Mouse (Mus musculus) kidney, embryonic 14.5 days (tissue): ENCODE measurements around the gene Kdm4a. TPM values are rescaled to one million over a fixed set of nuclear protein-coding genes. Genes with fewer than 3 reads are reported as not detected.

Experiments used
- ATAC-seq: fragments of 200-750 bp; cut with Nextera tagmentation; 2 replicates; pipeline ENCODE4 v1.8.0; 2017; ENCODE audit warnings: moderate number of reproducible peaks, mild to moderate bottlenecking, moderate TSS enrichment, moderate library complexity; ENCODE audit not compliant: low FRiP score, low TSS enrichment
- H3K27ac ChIP-seq: fragments of 300-500 bp; sonication (generic); 2 replicates; pipeline ENCODE4 v1.5.1; 2014; ENCODE audit warnings: low read depth, mild to moderate bottlenecking, low read length, moderate library complexity, mixed read lengths
- H3K27me3 ChIP-seq: fragments of 300-500 bp; sonication (generic); 2 replicates; pipeline ENCODE4 v1.6.1; 2014; ENCODE audit warnings: mild to moderate bottlenecking, low read length; ENCODE audit not compliant: control insufficient read depth, insufficient read depth
- H3K36me3 ChIP-seq: fragments of 300-500 bp; sonication (generic); 2 replicates; pipeline ENCODE4 v1.6.1; 2014; ENCODE audit warnings: low read length, mixed read lengths; ENCODE audit not compliant: control insufficient read depth, insufficient read depth
- H3K4me1 ChIP-seq: fragments of 300-500 bp; sonication (generic); 2 replicates; pipeline ENCODE4 v1.6.1; 2014; ENCODE audit warnings: low read length, mixed read lengths; ENCODE audit not compliant: control insufficient read depth, insufficient read depth
- H3K4me2 ChIP-seq: fragments of 300-500 bp; sonication (generic); replicated peaks from 2 replicates; pipeline ENCODE4 v1.6.1; 2014; ENCODE audit warnings: low read depth, mild to moderate bottlenecking, low read length
- H3K4me3 ChIP-seq: fragments of 300-500 bp; sonication (generic); 2 replicates; pipeline ENCODE4 v1.5.1; 2014; ENCODE audit warnings: mild to moderate bottlenecking, low read length
- H3K9ac ChIP-seq: fragments of 300-500 bp; sonication (generic); 2 replicates; pipeline ENCODE4 v1.6.1; 2014; ENCODE audit warnings: low read depth, mild to moderate bottlenecking, low read length, moderate library complexity
- H3K9me3 ChIP-seq: fragments of 300-500 bp; sonication (generic); 2 replicates; pipeline ENCODE4 v1.6.1; 2016; ENCODE audit warnings: low read length; ENCODE audit not compliant: control insufficient read depth
- WGBS: fragments of 180-500 bp; shearing (Covaris S2); extraction: QIAGEN DNeasy Blood & Tissue Kit; methylation state at CpG from one replicate; pipeline ENCODE4 v1.1.7; 2014; 5-methylcytosine and 5-hydroxymethylcytosine counted together
- polyA plus RNA-seq: library from polyadenylated mRNA; unstranded; fragments of >200 nt; fragmentation: Nextera tagmentation; extraction: Ambion mirVana; gene quantifications from 2 replicates; pipeline ENCODE4 v1.2.1, GENCODE M21; 2014

Gene Kdm4a
- polyA plus RNA-seq, 1 experiment from 2014 or later: 58.8 TPM

- Histone ChIP-seq H3K4me3 (no peak overlapping the region), H3K4me1 (no peaks in the 10 kb centered on the region), H3K36me3 (peaks cover 90% of the 10 kb centered on the region), H3K4me2 (no peak overlapping the region), H3K27me3 (no peaks in the 10 kb centered on the region), H3K9me3 (no peaks in the 10 kb centered on the region), H3K27ac (no peak overlapping the region), H3K9ac (no peak overlapping the region)
- WGBS: 96% methylated on average over 1 of the region's 1 CpGs
- ATAC-seq: no peak
Observed at GRCm38 (mm10) chr4:118214891-118215290, 35.0 kb upstream of the Kdm4a start.

GRCm38 (mm10) chr4:118206918-118207640 lies 27.2 kb upstream of the Kdm4a start:
- H3K36me3 ChIP-seq: peaks cover 44% of the 10 kb centered on the region
- H3K9me3 ChIP-seq: no peaks in the 10 kb centered on the region
- no peak overlapping the region for H3K9ac ChIP-seq
- no peaks in the 10 kb centered on the region for H3K27me3 ChIP-seq
- H3K4me1 ChIP-seq: no peaks in the 10 kb centered on the region
- WGBS: 76% methylated on average over 10 of the region's 10 CpGs
- ATAC-seq: no peak
- no peak overlapping the region for H3K4me3 ChIP-seq
- H3K4me2 ChIP-seq: no peak overlapping the region
- no peak overlapping the region for H3K27ac ChIP-seq

GRCm38 (mm10) chr4:118205906-118206305 lies 26.1 kb upstream of the Kdm4a start:
- Histone ChIP-seq H3K4me3 (no peak overlapping the region), H3K9ac (no peak overlapping the region), H3K27me3 (no peaks in the 10 kb centered on the region), H3K4me1 (no peaks in the 10 kb centered on the region), H3K27ac (no peak overlapping the region), H3K36me3 (peaks cover 33% of the 10 kb centered on the region), H3K4me2 (no peak overlapping the region), H3K9me3 (no peaks in the 10 kb centered on the region)
- 74% methylated on average over 2 of the region's 2 CpGs for WGBS
- no peak for ATAC-seq

GRCm38 (mm10) chr4:118199093-118199492 lies 19.2 kb upstream of the Kdm4a start:
- 86% methylated on average over 2 of the region's 2 CpGs for WGBS
- Histone ChIP-seq H3K9ac (no peak overlapping the region), H3K27ac (no peak overlapping the region), H3K4me1 (no peaks in the 10 kb centered on the region), H3K4me3 (no peak overlapping the region), H3K27me3 (no peaks in the 10 kb centered on the region), H3K36me3 (no peaks in the 10 kb centered on the region), H3K9me3 (no peaks in the 10 kb centered on the region), H3K4me2 (no peak overlapping the region)
- ATAC-seq: no peak

- Histone ChIP-seq H3K36me3 (no peaks in the 10 kb centered on the region), H3K9ac (no peak overlapping the region), H3K4me1 (no peaks in the 10 kb centered on the region), H3K4me3 (no peak overlapping the region), H3K27me3 (no peaks in the 10 kb centered on the region), H3K27ac (no peak overlapping the region), H3K9me3 (no peaks in the 10 kb centered on the region), H3K4me2 (no peak overlapping the region)
- ATAC-seq: no peak
- 50% methylated on average over 3 of the region's 3 CpGs for WGBS
Observed at GRCm38 (mm10) chr4:118198606-118199005, 18.8 kb upstream of the Kdm4a start.

- no peak overlapping the region for H3K27ac ChIP-seq
- 88% methylated on average over 10 of the region's 10 CpGs for WGBS
Observed at GRCm38 (mm10) chr4:118196185-118196584, 16.3 kb upstream of the Kdm4a start.

GRCm38 (mm10) chr4:118180301-118181080 lies 648 bp upstream of the Kdm4a start:
- H3K4me1 ChIP-seq: peaks cover 10% of the 10 kb centered on the region
- no peaks in the 10 kb centered on the region for H3K27me3 ChIP-seq
- ATAC-seq: no peak
- H3K27ac ChIP-seq: peak overlapping the region; percentile 91
- H3K4me3 ChIP-seq: peak overlapping the region; percentile 85
- peak overlapping the region; percentile 83 for H3K4me2 ChIP-seq
- H3K9ac ChIP-seq: peak overlapping the region; percentile 85
- 12% methylated on average over 17 of the region's 17 CpGs for WGBS
- no peaks in the 10 kb centered on the region for H3K9me3 ChIP-seq
- H3K36me3 ChIP-seq: peaks cover 20% of the 10 kb centered on the region

More at GRCm38 (mm10) chr4:118196185-118196584, 16.3 kb upstream of the Kdm4a start:
- H3K4me3 ChIP-seq: no peak overlapping the region
- H3K9me3 ChIP-seq: no peaks in the 10 kb centered on the region
- H3K9ac ChIP-seq: no peak overlapping the region
- H3K4me1 ChIP-seq: no peaks in the 10 kb centered on the region
- no peak overlapping the region for H3K4me2 ChIP-seq
- no peak for ATAC-seq
- no peaks in the 10 kb centered on the region for H3K27me3 ChIP-seq
- H3K36me3 ChIP-seq: no peaks in the 10 kb centered on the region

GRCm38 (mm10) chr4:118178952-118179466 lies 834 bp downstream of the Kdm4a start:
- Histone ChIP-seq H3K27me3 (no peaks in the 10 kb centered on the region), H3K4me3 (peak overlapping the region; percentile 85), H3K27ac (peak overlapping the region; percentile 91), H3K4me1 (peaks cover 10% of the 10 kb centered on the region), H3K9ac (peak overlapping the region; percentile 85), H3K9me3 (no peaks in the 10 kb centered on the region), H3K4me2 (peak overlapping the region; percentile 60), H3K36me3 (peaks cover 35% of the 10 kb centered on the region)
- no peak for ATAC-seq
- WGBS: under 1% methylated on average over 12 of the region's 12 CpGs

- Histone ChIP-seq H3K27me3 (no peaks in the 10 kb centered on the region), H3K27ac (no peak overlapping the region), H3K4me2 (no peak overlapping the region), H3K9me3 (no peaks in the 10 kb centered on the region), H3K4me1 (no peaks in the 10 kb centered on the region), H3K4me3 (no peak overlapping the region), H3K9ac (no peak overlapping the region), H3K36me3 (peaks cover 97% of the 10 kb centered on the region)
- no peak for ATAC-seq
- 82% methylated on average over 12 of the region's 12 CpGs for WGBS
Observed at GRCm38 (mm10) chr4:118172461-118172860, 7.4 kb downstream of the Kdm4a start.
